Mouse (Mus musculus): ENCODE results near the gene Chrna3.

Chrna3 gene

GRCm38 (mm10) chr9:55026275-55026663 lies at the start of gene Chrna3:
Chrna3 (minus strand) TSS chr9:55026562.
- no peak for DNase-seq (ENCODE audit: low spot score)

GRCm38 (mm10) chr9:55067965-55068265 lies 41.6 kb upstream of the Chrna3 start:
- no peak for DNase-seq (ENCODE audit: low spot score)

GRCm38 (mm10) chr9:55067260-55067964 lies 41.0 kb upstream of the Chrna3 start:
- DNase-seq (ENCODE audit: low spot score), result no peak

- DNase-seq (ENCODE audit: low spot score), result no peak
Measured at GRCm38 (mm10) chr9:55065241-55065640, 38.9 kb upstream of the Chrna3 start.

GRCm38 (mm10) chr9:55058067-55058466 lies 31.7 kb upstream of the Chrna3 start:
- DNase-seq (ENCODE audit: low spot score), result no peak

- no peak for DNase-seq (ENCODE audit: low spot score)
Measured at GRCm38 (mm10) chr9:55055386-55055930, 29.1 kb upstream of the Chrna3 start.

GRCm38 (mm10) chr9:55048211-55048880 lies 22.0 kb upstream of the Chrna3 start, which contains the start of gene Chrnb4:
Chrnb4 (minus strand) TSS chr9:55048779.
- no peak for DNase-seq (ENCODE audit: low spot score)

- DNase-seq (ENCODE audit: low spot score), result no peak
Measured at GRCm38 (mm10) chr9:55046764-55047163, 20.4 kb upstream of the Chrna3 start.

- no peak for DNase-seq (ENCODE audit: low spot score)
Measured at GRCm38 (mm10) chr9:55045001-55045400, 18.6 kb upstream of the Chrna3 start.

- DNase-seq (ENCODE audit: low spot score), result no peak
Measured at GRCm38 (mm10) chr9:55043688-55044087, 17.3 kb upstream of the Chrna3 start.

- DNase-seq (ENCODE audit: low spot score), result no peak
Measured at GRCm38 (mm10) chr9:55041389-55041788, 15.0 kb upstream of the Chrna3 start.

GRCm38 (mm10) chr9:55039983-55040382 lies 13.6 kb upstream of the Chrna3 start:
- no peak for DNase-seq (ENCODE audit: low spot score)

GRCm38 (mm10) chr9:55038948-55039347 lies 12.6 kb upstream of the Chrna3 start:
- no peak for DNase-seq (ENCODE audit: low spot score)

GRCm38 (mm10) chr9:55031435-55032167 lies 5.2 kb upstream of the Chrna3 start:
- no peak for DNase-seq (ENCODE audit: low spot score)

GRCm38 (mm10) chr9:55025534-55026274 lies 658 bp downstream of the Chrna3 start:
- DNase-seq (ENCODE audit: low spot score), result no peak

GRCm38 (mm10) chr9:55023902-55024583 lies 2.3 kb downstream of the Chrna3 start:
- peak; percentile 62 for DNase-seq (ENCODE audit: low spot score)

GRCm38 (mm10) chr9:55023326-55023725 lies 3.0 kb downstream of the Chrna3 start:
- DNase-seq (ENCODE audit: low spot score), result no peak

GRCm38 (mm10) chr9:55016926-55017325 lies 9.4 kb downstream of the Chrna3 start:
- no peak for DNase-seq (ENCODE audit: low spot score)

GRCm38 (mm10) chr9:55010588-55011350 lies 15.6 kb downstream of the Chrna3 start:
- DNase-seq (ENCODE audit: low spot score), result no peak

GRCm38 (mm10) chr9:55009692-55010091 lies 16.7 kb downstream of the Chrna3 start:
- DNase-seq (ENCODE audit: low spot score), result no peak

GRCm38 (mm10) chr9:55003609-55004008 lies 22.8 kb downstream of the Chrna3 start:
- DNase-seq (ENCODE audit: low spot score), result no peak
